Mouse (Mus musculus) liver, postnatal 0 days (tissue): ENCODE measurements at regions not wholly inside any gene's neighbourhood (a gene's known extent, or its start where the extent isn't known, plus 50 kb on each side); places are given as distances from the start of the nearest gene placed in this dataset.

Experiments used
- ATAC-seq: fragments of 200-750 bp; cut with Nextera tagmentation; 2 replicates; pipeline ENCODE4 v1.8.0; 2017; ENCODE audit warnings: mild to moderate bottlenecking, moderate library complexity
- DNase-seq: peaks from one replicate; pipeline ENCODE4 v3.0.0-alpha.2; 2016
- H3K27ac ChIP-seq: fragments of 300-500 bp; sonication (generic); 2 replicates; pipeline ENCODE4 v1.5.1; 2014; ENCODE audit warnings: antibody characterized with exemption, moderate library complexity, mild to moderate bottlenecking, low read depth
- H3K27me3 ChIP-seq: fragments of 300-500 bp; sonication (generic); 2 replicates; pipeline ENCODE4 v1.6.1; 2014; ENCODE audit warnings: low read length, control low read depth, mixed read lengths; ENCODE audit not compliant: insufficient read depth
- H3K36me3 ChIP-seq: fragments of 300-500 bp; sonication (generic); replicated peaks from 2 replicates; pipeline ENCODE4 v1.6.1; 2014; ENCODE audit warnings: mild to moderate bottlenecking, control low read depth, low read length, moderate library complexity, mixed read lengths; ENCODE audit not compliant: insufficient read depth
- H3K4me1 ChIP-seq: fragments of 300-500 bp; sonication (generic); 2 replicates; pipeline ENCODE4 v1.6.1; 2014; ENCODE audit warnings: antibody characterized with exemption, mild to moderate bottlenecking, control low read depth; ENCODE audit not compliant: insufficient read depth
- H3K4me2 ChIP-seq: fragments of 300-500 bp; sonication (generic); 2 replicates; pipeline ENCODE4 v1.6.1; 2014; ENCODE audit warnings: low read depth, mild to moderate bottlenecking, low read length, moderate library complexity, mixed read lengths
- H3K4me3 ChIP-seq: fragments of 300-500 bp; sonication (generic); 2 replicates; pipeline ENCODE4 v1.5.1; 2014; ENCODE audit warnings: low read depth, low read length
- H3K9ac ChIP-seq: fragments of 300-500 bp; sonication (generic); replicated peaks from 2 replicates; pipeline ENCODE4 v1.6.1; 2014; ENCODE audit warnings: mild to moderate bottlenecking, moderate library complexity
- H3K9me3 ChIP-seq: fragments of 300-500 bp; sonication (generic); 2 replicates; pipeline ENCODE4 v1.6.1; 2016; ENCODE audit warnings: mild to moderate bottlenecking, control low read depth, low read length, mixed read lengths
- CTCF ChIP-seq: sonication (generic); IDR thresholded peaks from 2 replicates; pipeline ENCODE4 v1.5.1; 2016; ENCODE audit warnings: antibody characterized with exemption, low read depth
- EP300 ChIP-seq: IDR thresholded peaks from 2 replicates; pipeline ENCODE4 v1.6.1; 2016; ENCODE audit warnings: antibody characterized with exemption, low read depth, mild to moderate bottlenecking
- WGBS: fragments of 180-500 bp; shearing (Covaris S2); extraction: QIAGEN DNeasy Blood & Tissue Kit; methylation state at CpG from one replicate; pipeline ENCODE4 v1.1.7; 2014; ENCODE audit not compliant: insufficient replicate concordance; 5-methylcytosine and 5-hydroxymethylcytosine counted together

- H3K9me3 ChIP-seq: no peaks in the 10 kb centered on the region
- H3K4me2 ChIP-seq: no peak overlapping the region
- H3K27me3 ChIP-seq: no peaks in the 10 kb centered on the region
- H3K9ac ChIP-seq: no peak overlapping the region
- H3K27ac ChIP-seq: no peak overlapping the region
- no peak for ATAC-seq
- no peak for DNase-seq
- WGBS: 53% methylated on average over 3 of the region's 3 CpGs
- H3K36me3 ChIP-seq: no peaks in the 10 kb centered on the region
- H3K4me1 ChIP-seq: no peaks in the 10 kb centered on the region
- no peak overlapping the region for H3K4me3 ChIP-seq
- no peak for TF ChIP-seq CTCF
- TF ChIP-seq EP300: no peak
Measured at GRCm38 (mm10) chr8:89541231-89541630, 497.3 kb upstream of the Sall1 start.

- Histone ChIP-seq H3K4me1 (no peaks in the 10 kb centered on the region), H3K4me2 (no peak overlapping the region), H3K27me3 (no peaks in the 10 kb centered on the region), H3K27ac (no peak overlapping the region), H3K9ac (no peak overlapping the region), H3K36me3 (no peaks in the 10 kb centered on the region), H3K4me3 (no peak overlapping the region), H3K9me3 (no peaks in the 10 kb centered on the region)
- TF ChIP-seq EP300 (no peak), CTCF (no peak)
- 56% methylated on average over 10 of the region's 10 CpGs for WGBS
- DNase-seq: no peak
- ATAC-seq: no peak
Measured at GRCm38 (mm10) chr8:89534605-89535004, 490.6 kb upstream of the Sall1 start.

GRCm38 (mm10) chr8:89525041-89525440 lies 481.1 kb upstream of the Sall1 start:
- Histone ChIP-seq H3K9ac (no peak overlapping the region), H3K4me3 (no peak overlapping the region), H3K4me1 (peaks cover 4% of the 10 kb centered on the region), H3K9me3 (no peaks in the 10 kb centered on the region), H3K36me3 (no peaks in the 10 kb centered on the region), H3K27me3 (no peaks in the 10 kb centered on the region), H3K27ac (peak overlapping the region; percentile 60; the same call in 1 of the 2 replicates), H3K4me2 (no peak overlapping the region)
- DNase-seq (peak; percentile 44), ATAC-seq (peak; percentile 99)
- 48% methylated on average over 6 of the region's 6 CpGs for WGBS
- no peak for TF ChIP-seq EP300
- no peak for TF ChIP-seq CTCF

GRCm38 (mm10) chr8:89523336-89523735 lies 479.4 kb upstream of the Sall1 start:
- ATAC-seq (no peak), DNase-seq (no peak)
- Histone ChIP-seq H3K9me3 (no peaks in the 10 kb centered on the region), H3K4me3 (no peak overlapping the region), H3K4me2 (no peak overlapping the region), H3K36me3 (no peaks in the 10 kb centered on the region), H3K27me3 (no peaks in the 10 kb centered on the region), H3K9ac (no peak overlapping the region), H3K4me1 (peaks cover 4% of the 10 kb centered on the region), H3K27ac (no peak overlapping the region)
- WGBS: 69% methylated on average over 3 of the region's 3 CpGs
- no peak for TF ChIP-seq EP300
- no peak for TF ChIP-seq CTCF

- H3K4me3 ChIP-seq: no peak overlapping the region
- DNase-seq: no peak
- TF ChIP-seq CTCF: no peak
- TF ChIP-seq EP300: no peak
- H3K36me3 ChIP-seq: no peaks in the 10 kb centered on the region
- H3K9me3 ChIP-seq: no peaks in the 10 kb centered on the region
- no peak overlapping the region for H3K4me2 ChIP-seq
- ATAC-seq: no peak
- WGBS: 67% methylated on average over 2 of the region's 2 CpGs
- no peak overlapping the region for H3K27ac ChIP-seq
- peaks cover 3% of the 10 kb centered on the region for H3K4me1 ChIP-seq
- no peaks in the 10 kb centered on the region for H3K27me3 ChIP-seq
- H3K9ac ChIP-seq: no peak overlapping the region
Measured at GRCm38 (mm10) chr8:89516602-89517001, 472.6 kb upstream of the Sall1 start.

- DNase-seq (no peak), ATAC-seq (no peak)
- no peak for TF ChIP-seq CTCF
- TF ChIP-seq EP300: no peak
- no peak overlapping the region for H3K27ac ChIP-seq
- H3K36me3 ChIP-seq: no peaks in the 10 kb centered on the region
- H3K4me2 ChIP-seq: no peak overlapping the region
- WGBS: 71% methylated on average over 3 of the region's 3 CpGs
- H3K4me3 ChIP-seq: no peak overlapping the region
- no peaks in the 10 kb centered on the region for H3K27me3 ChIP-seq
- no peaks in the 10 kb centered on the region for H3K9me3 ChIP-seq
- peaks cover 3% of the 10 kb centered on the region for H3K4me1 ChIP-seq
- no peak overlapping the region for H3K9ac ChIP-seq
Measured at GRCm38 (mm10) chr8:89514270-89514669, 470.3 kb upstream of the Sall1 start.

GRCm38 (mm10) chr8:89507639-89508038 lies 463.7 kb upstream of the Sall1 start:
- WGBS: 29% methylated on average over 6 of the region's 6 CpGs
- Histone ChIP-seq H3K4me1 (no peaks in the 10 kb centered on the region), H3K4me3 (no peak overlapping the region), H3K36me3 (no peaks in the 10 kb centered on the region), H3K9me3 (no peaks in the 10 kb centered on the region), H3K9ac (no peak overlapping the region), H3K4me2 (no peak overlapping the region), H3K27me3 (no peaks in the 10 kb centered on the region), H3K27ac (no peak overlapping the region)
- no peak for ATAC-seq
- TF ChIP-seq CTCF (no peak), EP300 (no peak)
- DNase-seq: no peak
